Comparison of ENCODE assay signal across 10 mouse cellular contexts in genomic region chr7:90512293-90512692, GRCm38 (mm10). TPM values are rescaled to one million over a fixed set of nuclear protein-coding genes. Genes with fewer than 3 reads are reported as not detected.
DNase-seq lines count a peak whose midpoint lies in the region.
"Had no signal": no experiment of that assay in that cellular context is flagged by ENCODE, and none has a peak within 500 bp of the region (broad histone marks: within the 10 kb centered on the region; RNA-seq: fewer than 3 reads in every experiment).

No protein-coding gene starts in this region.

- intact Hi-C loops in gastrocnemius, postnatal 14 days (cut with DNase I; ENCODE audit: low total_unique reads), result loop anchor here (5.0 kb wide), 1 partner anchor 715 kb away; no protein-coding TSS in a partner anchor

- peak; percentile 11 to 53 for DNase-seq in cerebellum, postnatal 10 days
- DNase-seq in cerebellum, adult 11-12 months, result no peak
- peak; percentile 31 for DNase-seq in kidney, adult 9 months
- no peak for DNase-seq in kidney, adult 18-20 months
- peak; percentile 7 to 13 for DNase-seq in right cerebral cortex, adult 2 months (ENCODE audit: low spot score in 2 of 2)
- DNase-seq in right cerebral cortex, postnatal 36 days (ENCODE audit: low spot score in 2 of 2), result no peak
- peak; percentile 35 for DNase-seq in telencephalon, adult 2 months (ENCODE audit: low read depth, low spot score)
- DNase-seq in gastrocnemius, postnatal 14 days, result no peak
- DNase-seq: cerebellum, postnatal 36 days; kidney, postnatal 14 days had no signal

RNA-seq across cellular contexts. Expression of gene Dlg2, which starts 35.8 kb away (rescaled TPM):
- total RNA-seq in gastrocnemius, postnatal 14 days (2021), result under 1 TPM; 0.51 to 0.69 TPM

RNA-seq across cellular contexts. Expression of gene Tmem126b, which starts 36.5 kb away (rescaled TPM):
- 10 to 100 TPM; 12.6 to 13.7 TPM for total RNA-seq in gastrocnemius, postnatal 14 days (2021)

RNA-seq across cellular contexts. Expression of gene Tmem126a, which starts 55.3 kb away (rescaled TPM):
- 10 to 100 TPM; 79.6 to 81.3 TPM for total RNA-seq in gastrocnemius, postnatal 14 days (2021)

Comparison
In these comparisons a context has a peak if more than half of its experiments do, and no peak if none do; other contexts are left out.
1. DNase-seq: peak in cerebellum, postnatal 10 days (2 of 2), kidney, adult 9 months (single experiment), right cerebral cortex, adult 2 months (2 of 2) and telencephalon, adult 2 months (single experiment); none in cerebellum, adult 11-12 months (single experiment), kidney, adult 18-20 months (single experiment), right cerebral cortex, postnatal 36 days (0 of 2) and gastrocnemius, postnatal 14 days (single experiment).